Mouse (Mus musculus): ENCODE measurements around the gene Gpr63.
"Not testable (repeated sequence)": the region's sequence is repeated elsewhere in the genome, so short reads cannot be mapped to it uniquely, and the experiment has no call there.

Gpr63 gene

GRCm38 (mm10) chr4:24966299-24966991, at the start of gene Gpr63:
Gene Gpr63 (plus strand): TSS chr4:24966407.
- DNase-seq = peak; percentile 87

DNA sequence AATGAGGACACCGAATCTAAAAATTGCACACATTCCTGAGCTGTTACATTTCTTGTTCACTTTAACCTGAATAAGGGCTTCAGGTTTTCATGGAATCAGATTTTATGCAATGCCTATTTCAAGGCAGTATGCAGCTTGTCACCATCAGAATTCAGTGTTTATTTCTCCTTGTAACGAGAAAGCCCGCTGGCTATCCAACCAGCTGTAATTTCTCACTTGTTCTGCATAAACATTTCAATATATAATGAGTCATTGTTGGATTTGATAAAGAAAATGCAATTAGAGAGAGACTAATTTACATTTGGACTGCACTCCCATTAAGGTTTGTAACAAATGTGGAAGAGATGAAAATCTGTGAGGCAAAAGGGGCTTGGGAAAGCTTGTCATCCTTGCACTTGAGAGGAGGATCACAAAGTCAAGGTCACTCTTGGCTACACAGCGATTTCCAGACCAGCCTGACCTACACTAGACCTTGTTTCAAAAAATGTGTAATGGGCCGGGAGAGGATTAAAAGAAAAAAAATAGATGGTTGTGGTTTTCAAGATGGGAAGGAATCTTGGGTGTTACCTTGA, 46.1 kb upstream of the Gpr63 start:
- DNase-seq = no peak

DNA sequence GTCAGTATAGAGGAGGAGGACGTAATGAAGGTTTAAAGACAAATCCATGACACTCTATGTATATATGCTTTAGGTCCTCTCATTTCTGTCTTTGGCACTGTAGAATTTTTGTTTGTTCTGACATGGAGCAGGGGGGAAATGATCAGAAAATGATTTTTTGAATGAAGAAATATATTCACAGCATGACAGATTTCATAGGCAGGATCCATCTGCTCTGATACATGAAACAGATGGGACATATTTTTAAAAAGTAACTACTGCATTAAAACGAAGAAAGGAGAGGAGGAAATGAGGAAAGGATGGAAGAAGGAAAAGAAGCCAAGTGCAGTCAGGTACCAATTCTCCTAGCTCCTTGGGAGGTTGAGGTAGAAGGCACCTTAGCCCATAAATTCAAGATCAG, 41.5 kb upstream of the Gpr63 start:
- no peak for DNase-seq

- no peak for DNase-seq
These were observed 37.9 kb upstream of the Gpr63 start for GRCm38 (mm10) chr4:24928260-24928780.

DNA sequence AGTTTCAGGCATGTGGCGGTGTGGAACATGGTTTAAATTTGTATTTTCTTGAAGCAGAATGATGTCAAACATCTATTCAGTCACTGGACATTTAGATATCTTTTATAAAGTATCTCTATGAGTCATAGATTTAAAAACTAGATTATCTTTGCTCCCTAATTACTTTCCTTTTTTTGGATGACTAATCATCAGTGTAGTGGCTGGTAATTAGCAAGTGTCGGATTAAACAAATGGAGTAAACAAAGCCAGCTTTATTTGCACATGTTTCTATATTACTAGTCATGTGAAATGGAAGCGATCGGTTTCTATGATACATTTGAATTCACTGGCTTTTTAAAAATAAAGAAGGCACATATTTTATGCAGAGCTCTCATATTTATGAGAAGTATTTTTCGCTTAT, 37.3 kb upstream of the Gpr63 start:
- no peak for DNase-seq

GRCm38 (mm10) chr4:24942728-24943424, 23.3 kb upstream of the Gpr63 start:
- DNase-seq = peak; percentile 46

DNA sequence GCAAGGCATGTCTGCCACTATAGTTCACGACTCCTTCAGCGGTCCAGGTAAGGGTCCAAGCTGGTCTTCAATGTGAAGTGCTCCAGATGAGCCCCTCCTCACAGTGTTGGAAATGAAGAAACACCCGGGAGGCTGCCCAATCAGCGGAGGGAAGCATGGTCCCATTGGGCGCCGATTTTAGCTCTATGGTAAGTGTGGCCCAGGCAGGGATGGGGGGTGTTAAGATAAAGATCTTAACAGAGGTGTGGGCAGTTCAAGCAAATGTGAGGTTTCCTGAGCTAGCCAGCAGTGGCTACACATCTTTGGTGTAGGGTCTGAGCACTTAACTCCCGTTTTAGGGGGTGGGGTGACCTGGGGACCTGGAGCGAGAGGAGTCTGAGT, 299 bp upstream of the Gpr63 start:
- no peak for DNase-seq

DNA sequence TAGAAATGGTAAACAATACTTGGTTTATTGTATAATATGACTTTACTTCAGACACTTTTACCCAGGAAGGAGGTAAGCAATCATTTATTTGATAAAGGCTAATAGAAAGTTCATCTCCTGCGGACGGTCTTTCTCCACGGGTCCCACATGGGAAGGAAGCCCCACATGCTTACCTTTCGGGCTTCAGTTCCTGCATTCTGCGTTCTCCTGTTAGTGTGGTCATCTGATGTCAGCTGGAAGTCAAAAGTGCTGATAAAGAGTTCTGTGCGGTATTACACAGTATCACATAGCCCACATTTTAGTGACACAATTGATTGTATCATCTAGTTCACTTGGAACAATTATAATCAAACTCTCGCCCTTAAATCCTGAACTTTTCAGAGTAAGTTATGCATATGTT, 1.0 kb downstream of the Gpr63 start:
- no peak for DNase-seq

GRCm38 (mm10) chr4:24978589-24978988, 12.4 kb downstream of the Gpr63 start:
- DNase-seq = no peak

DNA sequence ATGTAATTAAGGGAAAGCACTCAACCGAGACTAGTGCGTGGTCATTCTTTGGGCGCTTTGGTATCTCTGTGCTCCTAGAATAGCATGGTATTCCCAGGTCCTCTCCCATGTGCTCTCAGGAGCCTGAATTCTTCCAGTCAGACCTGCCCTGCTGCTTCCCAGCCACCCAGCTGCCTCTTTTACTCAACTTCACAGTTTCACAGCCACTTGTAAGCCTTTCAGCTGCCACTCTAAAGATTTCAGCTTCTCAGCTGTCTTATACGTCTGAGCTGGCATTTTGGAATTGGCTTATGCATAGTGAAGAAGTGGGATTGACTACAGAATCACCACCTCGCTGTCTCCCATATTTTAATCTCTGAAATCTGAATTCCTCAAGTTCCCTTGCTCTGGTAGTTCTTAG, 19.4 kb downstream of the Gpr63 start:
- DNase-seq = no peak

DNA sequence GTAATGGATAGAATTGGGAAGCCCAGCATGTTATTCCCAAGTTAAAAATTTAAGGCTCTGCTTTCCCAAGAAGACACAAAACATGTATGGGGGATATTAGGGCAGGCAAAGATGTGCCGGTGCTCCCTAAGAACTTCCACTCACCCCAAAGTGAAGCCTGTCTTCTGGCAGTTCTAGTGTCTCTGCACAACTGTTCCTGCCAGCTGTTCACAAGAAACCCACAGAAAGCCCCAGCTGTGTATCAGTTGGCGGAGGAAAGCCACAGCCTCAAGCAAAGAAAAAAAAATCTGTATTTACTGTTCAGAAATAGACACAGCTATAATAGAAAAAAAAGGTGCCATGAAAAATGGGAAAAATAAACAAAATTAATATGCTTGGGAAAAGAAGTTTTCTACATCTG, 25.3 kb downstream of the Gpr63 start:
- no peak for DNase-seq

- not testable (repeated sequence) for DNase-seq
These were observed 43.1 kb downstream of the Gpr63 start for GRCm38 (mm10) chr4:25009328-25009727.

DNA sequence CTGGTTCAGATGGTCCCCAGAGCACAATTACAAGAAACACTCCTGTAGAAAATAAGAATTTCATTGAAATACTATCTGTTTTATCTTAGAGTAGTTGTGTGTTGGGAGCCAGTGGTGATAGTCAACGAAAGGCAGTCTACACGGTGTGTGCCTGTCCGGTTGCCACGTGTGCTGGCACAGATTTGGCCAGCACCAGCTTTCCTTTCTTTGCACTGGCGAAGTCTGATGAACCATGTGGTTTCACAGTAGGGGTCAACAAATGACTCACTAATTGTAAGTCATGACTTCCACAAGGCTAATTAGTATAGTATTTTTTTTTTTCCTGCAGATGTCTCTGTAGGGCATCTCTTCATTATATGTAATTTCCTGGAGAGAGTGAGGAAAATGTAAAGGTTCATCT, 45.6 kb downstream of the Gpr63 start:
- no peak for DNase-seq

GRCm38 (mm10) chr4:25012726-25013125, 46.5 kb downstream of the Gpr63 start:
- DNase-seq = no peak

GRCm38 (mm10) chr4:25015017-25015655, 48.9 kb downstream of the Gpr63 start:
- DNase-seq = no peak

DNA sequence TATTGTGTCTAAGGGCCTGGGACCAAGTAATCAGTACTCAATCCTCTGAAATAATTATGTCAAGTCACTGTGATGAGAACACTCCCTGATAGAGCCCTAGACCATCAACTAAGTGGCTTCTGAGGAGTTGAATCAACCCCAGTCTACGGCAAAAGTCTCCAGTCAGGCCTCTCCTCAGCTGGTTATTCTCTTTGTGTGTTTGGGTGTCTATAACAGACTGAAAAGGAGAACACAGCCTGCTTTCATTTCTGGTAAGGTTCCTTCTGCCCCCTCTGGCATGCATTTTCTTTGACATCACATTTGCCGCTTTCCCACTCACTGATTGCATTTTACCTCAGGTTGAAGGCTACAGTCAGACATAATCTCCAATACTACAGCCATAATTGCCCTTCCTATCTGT, 62.0 kb downstream of the Gpr63 start:
- DNase-seq = no peak

DNA sequence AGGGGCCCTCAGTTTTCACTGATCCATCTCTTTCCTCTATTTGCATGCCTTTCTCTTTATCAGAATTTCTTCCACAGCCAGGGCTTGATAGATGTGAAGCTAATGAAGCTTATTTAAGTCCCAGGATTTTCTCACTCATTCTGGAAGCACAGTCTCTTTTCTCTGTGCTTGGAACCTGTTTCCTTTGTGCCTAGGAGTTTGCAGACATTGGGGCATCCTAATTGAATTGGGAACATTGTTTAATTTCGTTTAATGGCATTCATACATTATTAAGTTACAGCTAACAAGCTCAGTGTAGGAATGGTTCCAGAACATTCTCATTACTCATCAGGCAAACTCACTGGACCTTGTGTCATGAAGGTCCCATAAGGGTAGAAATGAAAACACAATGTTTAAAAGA, 62.5 kb downstream of the Gpr63 start:
- DNase-seq = no peak

DNA sequence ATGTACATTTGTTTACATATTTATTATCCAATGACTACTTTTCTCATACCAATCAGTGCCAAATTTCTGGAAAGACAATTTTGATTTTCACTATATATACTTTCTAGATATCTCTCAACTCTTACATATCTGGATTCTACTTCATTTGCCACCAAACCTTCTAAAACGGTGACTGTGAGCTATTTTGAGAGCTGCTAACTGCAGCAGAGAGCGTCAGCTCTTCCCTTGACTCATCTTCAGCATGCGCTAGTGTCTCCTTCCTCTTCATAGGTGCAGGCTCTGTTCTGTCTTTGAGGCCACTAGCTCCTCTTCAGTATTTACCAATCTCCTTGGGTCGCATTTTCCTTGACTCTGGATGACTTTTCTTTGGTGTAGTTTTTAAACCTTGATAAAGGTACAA, 63.7 kb downstream of the Gpr63 start:
- no peak for DNase-seq

DNA sequence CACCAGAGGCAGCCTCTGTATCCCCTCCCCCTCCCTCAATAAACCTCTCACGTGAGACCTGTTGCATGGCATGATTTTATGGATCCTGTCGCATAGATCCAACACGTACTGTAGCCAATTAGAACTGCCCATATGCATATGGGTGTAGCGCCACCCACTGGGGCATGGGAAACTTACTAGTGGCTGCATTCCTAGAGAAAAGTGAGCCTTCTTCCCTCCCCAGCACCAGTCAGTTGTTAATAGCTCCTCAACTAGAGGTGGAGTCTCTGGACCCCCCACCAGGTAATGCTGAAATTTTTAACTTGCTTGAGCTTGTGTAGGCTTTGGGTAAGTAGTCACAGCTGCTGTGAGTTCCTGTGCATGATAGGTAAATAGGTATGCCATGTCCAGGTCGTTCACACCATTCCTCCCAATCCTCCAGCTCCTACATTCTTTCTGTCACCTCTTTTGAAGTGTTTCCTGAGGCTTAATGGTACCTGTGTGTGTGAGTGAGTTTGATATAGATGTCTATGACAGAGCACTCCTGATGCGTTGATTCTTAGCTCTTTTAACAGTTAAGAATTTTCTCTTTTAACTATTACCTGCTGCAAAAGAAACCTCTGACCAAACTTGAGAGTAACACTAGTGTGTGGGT, 69.1 kb downstream of the Gpr63 start:
- DNase-seq = no peak

- no peak for DNase-seq
These were observed 69.6 kb downstream of the Gpr63 start for GRCm38 (mm10) chr4:25035806-25036205.

DNA sequence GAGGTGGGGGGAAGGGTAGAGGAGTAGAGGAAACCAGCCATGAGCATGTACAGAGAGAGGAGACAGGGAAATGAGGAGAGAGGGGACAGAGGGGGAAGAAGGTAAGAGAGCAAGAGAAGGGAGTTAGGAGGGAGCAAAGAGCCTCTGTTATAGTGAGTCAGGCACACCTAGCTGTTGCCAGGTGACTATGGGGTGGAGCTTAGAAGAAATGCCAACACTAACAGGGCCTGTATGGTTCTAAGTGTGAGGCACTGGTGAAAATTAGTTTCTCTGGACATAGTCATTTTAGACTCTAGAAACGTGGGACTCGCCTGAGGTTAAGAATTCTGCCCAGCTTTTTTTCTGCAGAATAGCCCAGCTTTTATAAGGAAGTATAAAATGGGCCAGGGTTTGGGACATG, 71.1 kb downstream of the Gpr63 start:
- no peak for DNase-seq

GRCm38 (mm10) chr4:25055541-25055940, 89.3 kb downstream of the Gpr63 start:
- not testable (repeated sequence) for DNase-seq
